ENCODE assay signal across 7 mouse cellular contexts in the genomic region with DNA sequence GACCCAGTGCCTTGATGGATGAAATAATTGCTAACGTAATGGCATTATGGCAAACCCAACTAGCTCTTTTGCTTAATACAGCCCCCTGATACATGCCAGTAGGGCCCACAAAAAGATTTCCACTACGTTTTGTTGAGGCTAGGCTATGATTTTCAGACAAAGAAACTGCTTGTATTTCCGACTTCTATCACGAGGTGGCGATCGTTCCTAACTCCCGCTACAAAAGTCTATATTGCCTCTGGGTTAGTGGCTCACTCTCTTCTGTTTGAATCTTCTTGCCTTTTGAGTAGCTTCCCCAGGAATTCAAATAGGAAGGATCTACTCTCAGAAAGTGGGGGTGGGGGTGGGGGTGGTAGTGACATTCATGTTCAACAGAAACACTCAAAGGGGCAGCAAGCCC. TPM values are rescaled to one million over a fixed set of nuclear protein-coding genes. Genes with fewer than 3 reads are reported as not detected.
DNase-seq lines count a peak whose midpoint lies in the region; ATAC-seq and TF ChIP-seq lines count a peak whose summit lies in the region.

No protein-coding gene starts in this region.

- H3K36me3 ChIP-seq in neural tube, embryonic 11.5 days (ENCODE audit: control insufficient read depth, insufficient read depth, low read length) = no peaks in the 10 kb centered on the region

- peak; percentile 72; the same call in 1 of the 2 replicates for TF ChIP-seq CTCF in brain, embryonic 14.5 days (IDR thresholded peaks at IDR 0.05; ENCODE audit: borderline replicate concordance, extremely low read depth, insufficient read depth, insufficient read length)

- H3K4me3 ChIP-seq in neural tube, embryonic 11.5 days (ENCODE audit: low read depth, low read length) = no peak overlapping the region

- no peak for TF ChIP-seq POLR2A in brain, embryonic 14.5 days (IDR thresholded peaks at IDR 0.05; ENCODE audit: borderline replicate concordance, extremely low read depth, insufficient read depth, insufficient read length, poor library complexity, severe bottlenecking)

- ATAC-seq in neural tube, embryonic 11.5 days (ENCODE audit: insufficient read depth, low FRiP score, low TSS enrichment) = no peak

- 5% methylated on average over 7 of the region's 7 CpGs for WGBS in neural tube, embryonic 11.5 days

- H3K4me1 ChIP-seq in neural tube, embryonic 11.5 days (ENCODE audit: control insufficient read depth, insufficient read depth, low read length) = no peaks in the 10 kb centered on the region

- H3K9me3 ChIP-seq in neural tube, embryonic 11.5 days (ENCODE audit: control insufficient read depth, low read length) = no peaks in the 10 kb centered on the region

- DNase-seq in layer of hippocampus, adult 11-12 months (ENCODE audit: low spot score) = peak; percentile 67
- DNase-seq in layer of hippocampus, adult 9-11 months = no peak
- peak; percentile 44 for DNase-seq in MEL-GATA-1-ER (ENCODE audit: extremely low read depth, low read depth)
- DNase-seq in brain, embryonic 14.5 days (ENCODE audit: low read depth) = peak; percentile 79
- peak; percentile 33 to 72 for DNase-seq in frontal cortex, postnatal 36 days (ENCODE audit: low spot score in 2 of 2)
- DNase-seq in left cerebral cortex, adult 18-20 months (ENCODE audit: low spot score in 2 of 2) = peak; percentile 38 to 69
- DNase-seq in neural tube, embryonic 11.5 days (ENCODE audit: low spot score) = peak; percentile 54

- H3K9ac ChIP-seq in neural tube, embryonic 11.5 days (ENCODE audit: low read length) = no peak overlapping the region

- no peak overlapping the region for H3K4me2 ChIP-seq in neural tube, embryonic 11.5 days (ENCODE audit: low read depth)

- no peak overlapping the region for H3K27ac ChIP-seq in neural tube, embryonic 11.5 days (ENCODE audit: low read depth, low read length)

- no peaks in the 10 kb centered on the region for H3K27me3 ChIP-seq in neural tube, embryonic 11.5 days (ENCODE audit: control insufficient read depth, insufficient read depth, low read length)

RNA-seq across cellular contexts. Expression of a gene that starts 18.9 kb away (rescaled TPM):
- not detected in 2 replicates for polyA plus RNA-seq in brain, embryonic 14.5 days (2012; rRNA removed)
- total RNA-seq in left cerebral cortex, adult 18-20 months (2021) = not detected
- polyA plus RNA-seq in neural tube, embryonic 11.5 days (2014; fragmentation: Nextera tagmentation; extraction: Ambion mirVana) = not detected in 2 replicates

RNA-seq across cellular contexts. Expression of a gene that starts 23.3 kb away (rescaled TPM):
- 60.3 and 62.8 TPM in 2 replicates for polyA plus RNA-seq in brain, embryonic 14.5 days (2012; rRNA removed)
- 10 to 100 TPM; 38.8 to 39.6 TPM for total RNA-seq in left cerebral cortex, adult 18-20 months (2021)
- polyA plus RNA-seq in neural tube, embryonic 11.5 days (2014; fragmentation: Nextera tagmentation; extraction: Ambion mirVana) = 80.3 and 85.3 TPM in 2 replicates
